Mouse (Mus musculus) left cerebral cortex, adult 11 months (tissue): ENCODE results near the gene Ppp2r5c.

ENCODE experiments used
- DNase-seq: peaks from one replicate; pipeline ENCODE4 v3.0.0; 2022; ENCODE audit warnings: low spot score

Gene Ppp2r5c

DNA sequence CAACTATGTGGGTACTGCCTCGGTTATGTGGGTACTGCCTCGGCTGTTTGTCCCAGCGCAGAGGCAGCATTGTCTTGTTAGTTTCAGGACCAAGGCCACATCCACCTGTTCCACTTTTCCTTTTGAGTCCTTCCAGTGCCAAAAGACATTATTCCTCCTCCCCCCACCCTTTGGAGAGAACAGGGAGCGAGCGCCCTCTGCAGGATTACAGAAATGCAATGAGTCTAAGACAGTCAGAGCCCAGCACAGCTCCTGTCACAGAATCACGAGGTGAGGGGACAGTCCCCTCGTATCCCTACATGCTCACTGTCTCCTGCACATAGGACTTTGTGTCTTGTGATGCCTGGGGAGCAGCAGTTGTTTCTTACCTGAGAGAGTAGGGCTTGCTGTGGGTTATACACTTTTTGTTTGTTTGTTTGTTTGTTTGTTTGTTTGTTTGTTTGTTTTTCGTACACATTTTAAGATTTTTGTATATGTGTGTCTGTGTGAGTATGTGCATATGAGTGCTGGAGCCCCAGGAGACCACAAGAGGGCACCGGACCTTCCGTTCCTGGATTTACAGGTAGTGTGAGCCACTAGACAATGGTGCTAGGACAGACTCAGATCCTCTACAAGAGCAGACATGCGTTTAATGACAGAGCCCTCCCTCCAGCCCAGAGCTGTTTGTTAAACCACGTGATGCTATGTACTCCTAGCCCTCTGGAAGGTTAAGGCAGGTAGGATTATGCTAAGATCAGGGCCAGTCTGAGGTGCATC, 43.2 kb downstream of the Ppp2r5c start:
- no peak for DNase-seq

DNA sequence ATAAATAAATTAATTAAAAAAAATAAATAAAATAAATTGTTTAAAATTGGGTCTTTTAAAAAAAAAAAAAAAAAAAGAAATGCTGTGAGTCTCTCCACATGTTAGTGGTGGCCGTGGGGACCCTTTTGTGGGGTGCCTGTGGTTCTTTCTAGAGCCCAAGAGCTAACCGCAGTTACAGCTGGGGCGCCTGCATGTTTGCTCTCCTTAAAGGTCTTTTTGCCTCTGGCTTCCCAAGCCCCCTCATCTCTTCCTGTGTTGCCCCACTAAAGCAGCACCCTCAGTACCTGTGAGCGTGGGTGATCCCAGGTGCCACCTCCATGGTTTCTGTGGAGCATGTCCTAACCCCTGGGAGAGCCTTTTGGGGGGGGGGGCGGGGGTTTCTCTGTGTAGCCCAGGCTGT, 45.5 kb downstream of the Ppp2r5c start:
- no peak for DNase-seq

DNA sequence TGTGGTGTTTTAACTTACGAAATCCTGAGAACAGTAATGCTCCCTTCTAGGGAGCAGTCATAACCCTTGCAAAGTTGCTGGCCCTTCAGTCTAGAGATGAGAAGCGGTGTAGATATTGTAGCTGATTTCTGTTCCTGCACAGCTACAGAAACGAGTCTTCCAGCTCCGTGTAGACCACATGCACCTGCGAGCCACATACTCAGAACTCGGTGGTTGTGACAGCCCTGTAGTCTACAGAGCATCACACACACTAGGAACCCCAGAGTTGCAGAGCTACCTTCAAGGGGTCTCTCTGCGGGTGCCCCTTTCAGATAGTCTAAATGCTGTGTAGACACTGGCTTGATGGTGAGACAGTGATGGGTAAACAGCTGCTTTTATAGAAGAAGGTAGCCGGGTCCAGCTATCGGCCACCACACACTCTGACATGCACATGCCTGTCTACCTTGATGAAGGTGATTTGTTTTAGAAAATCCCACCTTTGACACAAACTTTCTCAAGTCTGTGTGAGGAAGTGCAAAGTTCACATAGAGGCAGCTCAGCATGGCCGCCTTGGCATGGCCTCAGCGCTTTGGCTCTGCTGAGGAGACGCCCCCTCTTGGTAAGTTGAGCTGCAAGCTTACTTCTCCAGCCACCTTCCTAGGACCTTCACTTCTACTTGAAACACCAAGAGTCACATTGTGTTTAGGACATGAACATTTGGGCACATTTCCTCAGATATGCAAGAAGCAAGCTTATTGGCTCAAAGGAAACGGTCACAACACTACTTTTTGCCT, 46.9 kb downstream of the Ppp2r5c start:
- no peak for DNase-seq

DNA sequence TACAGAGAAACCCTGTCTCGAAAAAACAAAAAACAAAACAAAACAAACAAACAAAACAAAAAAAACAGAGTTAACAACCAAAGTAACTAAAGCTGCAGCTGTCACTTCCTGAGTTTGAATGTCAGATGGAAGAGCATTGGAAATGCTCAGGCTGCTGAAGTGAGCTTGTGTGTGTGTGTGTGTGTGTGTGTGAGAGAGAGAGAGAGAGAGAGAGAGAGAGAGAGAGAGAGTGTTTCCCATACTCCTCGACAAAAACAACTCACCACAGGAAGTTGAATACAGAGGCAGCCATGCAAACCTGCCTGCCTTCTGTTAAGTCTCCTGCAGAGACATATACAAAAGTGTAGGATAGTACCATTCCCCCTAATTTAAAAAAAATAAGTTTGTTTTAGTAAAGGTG, 47.9 kb downstream of the Ppp2r5c start:
- no peak for DNase-seq

DNA sequence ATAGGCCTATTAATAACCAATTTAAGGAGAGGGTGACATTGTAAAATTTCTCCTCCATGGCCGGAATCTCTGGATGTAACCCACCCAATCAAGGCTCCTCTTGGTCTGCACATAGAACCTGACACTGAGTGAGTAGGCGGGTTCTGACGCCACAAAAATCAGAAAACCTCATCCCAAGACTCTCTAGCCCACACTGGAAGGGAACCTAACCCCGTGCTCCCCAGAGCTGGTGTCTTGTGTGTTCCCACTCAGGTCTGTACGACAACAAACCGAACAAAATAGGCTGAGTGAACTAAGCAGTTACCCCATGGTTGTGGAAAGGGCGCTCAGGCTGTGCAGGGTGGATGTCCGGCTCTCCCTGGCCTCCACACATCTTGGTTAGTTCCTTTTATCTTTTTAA, 48.3 kb downstream of the Ppp2r5c start:
- no peak for DNase-seq

DNA sequence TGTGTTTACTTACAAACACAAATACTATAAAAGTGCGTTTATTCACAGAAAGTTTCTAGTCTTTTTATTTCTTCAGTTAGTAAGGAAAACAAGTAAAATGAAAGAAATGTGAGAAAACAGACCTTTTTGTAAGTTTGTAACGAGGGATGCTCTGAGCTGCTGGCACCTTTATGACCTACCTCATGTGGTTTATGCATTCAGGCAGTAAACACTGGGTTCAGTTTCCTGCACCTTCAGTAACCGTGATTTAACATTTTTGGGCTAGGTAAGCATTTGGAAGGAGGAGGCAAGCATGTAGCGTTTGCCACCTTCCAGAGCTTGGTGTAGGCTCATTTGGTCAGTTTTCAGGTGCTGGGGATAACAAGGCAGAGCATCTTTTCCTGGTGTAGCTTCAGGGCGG, 49.1 kb downstream of the Ppp2r5c start:
- no peak for DNase-seq

DNA sequence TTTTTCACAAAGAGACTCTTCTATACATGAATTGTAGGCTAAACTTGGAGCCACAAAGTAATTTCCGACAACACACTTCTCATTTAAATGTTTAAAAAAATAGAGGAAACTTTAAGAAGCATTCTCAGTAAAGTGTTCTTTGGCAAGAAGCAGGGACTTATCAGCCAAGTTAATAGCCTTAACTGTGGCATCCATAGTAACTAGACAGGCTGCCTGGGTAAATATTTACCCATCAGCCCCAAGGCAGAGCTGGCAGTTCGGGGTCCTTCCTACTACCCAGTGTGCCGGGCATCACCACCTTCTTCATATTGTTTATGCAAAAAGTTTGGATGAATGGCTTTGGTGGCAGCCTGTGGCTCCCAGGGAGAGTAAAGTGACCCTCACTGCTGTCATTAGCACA, 50.1 kb downstream of the Ppp2r5c start:
- DNase-seq = no peak

DNA sequence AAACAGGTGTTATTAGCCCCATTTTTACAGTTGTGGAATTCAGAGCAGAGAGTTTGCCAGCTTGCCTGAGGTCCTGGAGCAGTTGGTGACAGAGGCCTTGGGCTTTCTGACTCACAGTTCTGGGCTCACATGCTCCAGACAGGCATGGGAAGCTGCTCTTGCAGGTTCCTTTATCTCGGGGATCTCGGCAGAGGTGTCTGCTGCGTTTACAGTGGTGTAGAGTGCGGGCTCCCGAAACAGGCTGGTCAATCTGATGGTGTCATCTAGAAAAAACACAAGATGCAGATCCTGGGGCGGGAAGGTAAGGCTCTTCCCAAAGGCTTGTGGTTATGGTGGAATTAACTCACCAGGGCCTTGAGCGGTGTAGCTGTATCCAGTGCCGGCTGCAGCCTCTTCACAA, 50.6 kb downstream of the Ppp2r5c start:
- no peak for DNase-seq

DNA sequence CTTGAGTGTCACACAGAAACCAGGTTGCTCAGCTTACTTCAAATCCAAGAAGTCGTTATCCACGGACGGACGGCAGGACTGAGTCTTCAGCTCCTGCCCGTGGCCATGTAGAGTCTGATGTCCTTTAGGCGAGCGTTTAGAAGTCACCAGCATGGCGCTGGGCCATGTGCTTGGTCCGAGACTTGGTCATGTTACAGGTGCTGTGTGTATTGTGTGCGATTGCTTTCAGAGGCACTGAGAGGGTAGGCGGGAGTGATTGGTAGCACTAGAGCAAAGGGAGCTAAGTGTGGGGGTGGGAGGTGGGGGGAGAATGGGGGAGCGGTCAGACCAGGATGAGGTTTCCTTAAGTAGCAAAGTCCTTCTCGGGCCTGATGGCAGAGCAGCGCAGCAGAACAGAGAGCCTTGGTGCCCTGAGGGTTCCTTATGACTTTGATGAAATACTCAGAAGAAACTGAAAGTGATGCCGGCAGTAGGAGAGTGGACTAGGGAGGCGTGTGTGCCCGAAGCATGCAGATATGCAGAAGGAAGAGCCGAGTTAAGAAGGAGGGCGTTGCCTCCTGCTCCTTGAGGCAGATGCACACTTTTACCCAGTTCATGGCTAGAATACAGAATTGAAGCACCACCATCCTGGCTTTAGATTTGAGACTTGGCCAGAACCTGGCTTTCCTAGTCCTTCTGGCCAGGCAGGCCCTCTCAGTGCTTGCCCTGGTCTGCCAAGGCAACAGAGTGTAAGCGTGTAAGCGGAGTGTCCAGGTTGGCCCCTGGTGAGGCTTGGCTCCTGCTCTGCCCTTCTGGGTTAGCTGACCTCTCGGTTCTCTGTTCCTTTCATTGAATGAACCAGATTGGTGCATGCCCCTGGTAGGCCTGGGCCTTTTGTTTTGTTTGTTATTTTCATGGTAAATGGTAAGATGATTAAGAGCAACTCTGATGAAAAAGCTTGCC, 51.6 kb downstream of the Ppp2r5c start:
- no peak for DNase-seq

DNA sequence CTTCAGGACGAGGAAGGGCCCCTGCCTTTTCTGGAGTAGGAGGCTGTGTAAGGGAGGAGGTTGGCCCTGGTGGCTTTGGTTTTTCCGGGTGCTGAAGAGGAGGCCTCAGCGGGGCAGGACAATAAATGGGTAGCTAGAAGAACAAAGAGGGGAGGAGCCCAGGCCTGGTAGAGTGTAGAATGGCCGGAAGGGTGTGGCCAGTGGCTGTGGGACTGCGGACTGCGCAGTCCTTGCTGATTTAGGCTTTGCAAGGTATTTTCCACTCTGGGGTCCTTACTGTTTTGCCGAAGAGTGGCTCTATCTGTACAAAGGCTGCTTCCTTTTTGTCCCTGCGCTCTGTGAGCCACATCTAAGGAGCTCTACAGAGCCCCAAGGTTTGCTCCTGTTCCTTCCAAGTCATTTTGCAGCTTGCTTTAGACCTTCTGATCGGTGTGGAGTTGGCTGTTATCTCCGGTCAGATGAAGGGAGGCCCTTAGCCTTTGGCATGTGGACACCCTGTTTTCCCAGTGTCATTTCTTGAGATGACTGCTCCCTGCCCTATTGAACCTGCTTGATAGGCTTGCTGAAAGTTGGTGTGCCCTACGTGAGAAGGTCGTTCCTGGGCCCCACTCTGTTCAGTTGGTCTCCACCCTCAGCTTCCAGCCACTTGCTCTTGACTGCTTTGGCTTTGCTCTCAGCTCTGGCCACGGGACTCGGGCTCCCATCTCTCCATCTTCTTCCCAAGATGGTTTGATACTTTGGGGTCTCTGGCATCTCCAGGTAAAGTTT, 52.5 kb downstream of the Ppp2r5c start:
- no peak for DNase-seq

DNA sequence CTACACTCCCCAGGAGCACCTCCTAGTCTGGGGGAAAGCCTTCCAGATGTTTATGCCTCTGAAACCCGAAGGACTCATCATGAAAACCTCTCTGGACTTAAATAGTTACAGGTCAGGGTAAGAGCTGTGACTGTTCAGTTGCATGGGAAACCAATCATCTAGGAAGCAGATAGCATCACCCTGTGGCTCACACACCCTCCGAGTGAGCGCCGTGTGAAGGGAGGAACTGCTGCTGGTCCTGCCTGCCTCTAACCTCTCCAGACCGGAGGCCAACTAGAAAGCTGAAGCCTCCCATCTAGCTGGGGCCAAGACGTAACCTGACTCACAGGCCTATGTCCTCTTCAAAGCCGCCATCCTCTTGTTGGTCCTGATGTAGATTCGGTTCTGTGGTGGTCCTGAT, 53.2 kb downstream of the Ppp2r5c start:
- no peak for DNase-seq

DNA sequence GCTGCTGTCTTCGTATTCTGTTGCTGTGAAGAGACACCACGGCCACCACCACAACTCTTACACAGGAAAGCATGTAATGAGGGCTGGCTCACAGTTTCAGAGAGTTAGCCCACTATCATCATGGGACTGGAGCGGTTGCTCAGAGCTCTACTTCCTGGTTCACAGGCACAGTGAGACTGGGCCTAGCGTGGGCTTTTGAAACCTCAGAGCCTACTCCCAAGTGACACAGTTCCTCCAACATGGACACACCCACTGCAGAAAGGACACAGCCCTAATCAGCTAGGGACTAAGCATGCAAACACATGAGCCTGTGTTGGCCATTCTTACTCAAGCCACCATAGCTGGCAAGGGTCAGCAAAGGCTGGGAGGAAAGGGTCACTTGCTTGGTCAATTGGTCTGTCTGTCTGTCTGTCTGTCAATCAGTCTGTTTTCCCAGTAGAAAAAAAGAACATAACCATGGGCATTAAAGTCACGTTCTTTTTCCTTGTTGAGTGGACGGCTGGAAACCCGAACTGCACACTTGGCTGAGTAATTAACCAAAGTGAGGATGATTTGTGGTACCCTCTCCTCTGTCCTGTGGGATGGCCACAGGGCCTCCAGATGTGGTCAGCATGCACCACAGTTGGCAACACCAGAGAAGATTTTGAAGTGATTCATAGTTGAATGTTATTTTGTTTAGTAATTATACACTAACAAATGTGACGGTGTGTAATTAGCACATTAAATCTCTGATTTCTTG, 56.7 kb downstream of the Ppp2r5c start:
- DNase-seq = no peak

DNA sequence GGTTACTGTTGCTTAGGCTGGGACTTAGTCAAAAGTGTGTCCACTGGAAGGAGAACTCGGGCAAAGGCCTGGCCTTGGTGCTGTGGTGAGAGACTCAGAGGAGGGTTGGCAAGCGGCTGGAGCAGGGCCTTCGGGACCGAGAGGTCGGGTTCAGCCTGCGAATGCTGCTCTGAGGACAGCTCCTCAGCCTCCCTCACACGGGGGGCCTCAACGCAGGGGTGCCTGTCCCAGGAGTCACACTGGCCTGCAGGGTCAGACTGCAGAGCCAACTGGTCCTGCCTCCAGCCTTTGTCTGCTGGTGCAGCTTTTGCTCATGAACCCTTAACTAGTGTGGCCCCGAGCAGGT, 57.2 kb downstream of the Ppp2r5c start:
- DNase-seq = no peak

DNA sequence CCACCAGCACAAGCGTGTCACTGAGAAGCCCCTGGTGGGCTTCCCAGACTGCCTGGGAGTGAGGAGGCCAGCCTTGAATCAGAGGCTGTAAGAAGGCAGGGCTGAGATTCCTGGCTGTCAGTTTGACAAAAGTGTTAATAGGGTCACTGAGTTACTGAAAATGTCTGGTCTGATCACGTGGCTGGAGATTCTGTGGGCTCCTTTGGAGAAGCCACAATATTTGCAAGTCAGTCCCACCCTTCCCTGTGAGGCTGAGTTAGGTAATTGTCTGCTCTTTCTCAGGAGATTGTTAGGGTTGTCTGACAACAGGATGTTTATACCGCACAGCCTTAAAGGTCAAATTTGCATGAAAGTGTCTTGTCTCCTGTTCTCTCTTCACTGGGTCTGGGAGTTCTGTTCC, 57.9 kb downstream of the Ppp2r5c start:
- no peak for DNase-seq

DNA sequence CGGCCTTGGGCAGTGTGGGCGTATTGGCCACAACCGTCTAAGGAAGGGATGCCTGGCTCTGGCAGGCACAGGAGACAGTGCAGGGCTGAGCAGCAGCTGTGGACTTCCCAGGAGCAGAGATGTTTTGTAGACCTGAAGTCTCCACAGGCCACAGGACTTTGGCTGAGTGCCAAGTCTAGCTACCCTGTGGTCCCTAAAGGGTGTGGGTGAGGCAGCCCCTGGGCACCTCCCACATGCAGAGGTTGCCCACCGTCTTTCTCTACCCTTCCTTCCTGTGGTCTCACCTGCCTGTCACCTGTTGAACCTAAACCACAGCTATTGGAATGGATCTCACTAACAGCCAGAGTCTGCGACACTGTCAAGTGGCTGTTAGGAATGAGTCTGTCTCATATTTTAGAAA, 59.1 kb downstream of the Ppp2r5c start:
- no peak for DNase-seq

DNA sequence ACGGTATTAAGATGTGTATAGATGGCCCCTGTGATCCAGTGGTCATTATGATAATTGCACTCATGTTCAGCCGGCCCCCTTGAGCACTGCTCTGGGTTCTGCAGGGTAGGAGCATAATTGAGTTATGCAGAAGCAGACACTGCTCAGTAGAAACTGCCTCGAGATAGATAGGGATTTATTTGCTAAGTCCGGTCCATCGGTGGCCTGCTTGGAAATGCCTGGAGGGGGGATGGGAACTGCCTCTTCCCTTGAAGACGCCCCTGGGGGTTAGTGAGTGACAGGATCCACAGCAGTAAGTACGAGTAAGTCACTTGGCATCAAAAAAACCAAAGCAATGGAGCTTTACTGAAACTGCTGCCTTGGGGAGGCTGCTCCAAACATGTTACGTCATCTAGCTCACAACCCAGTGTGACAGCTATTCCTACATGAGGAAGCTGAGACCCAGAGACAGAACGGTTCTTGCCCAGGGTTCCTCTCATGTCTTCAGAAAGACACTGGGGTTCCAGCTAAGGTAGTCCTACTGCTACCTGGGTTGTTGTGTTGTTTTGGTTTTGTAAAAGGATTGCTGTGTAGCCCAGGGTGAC, 60.9 kb downstream of the Ppp2r5c start:
- no peak for DNase-seq

DNA sequence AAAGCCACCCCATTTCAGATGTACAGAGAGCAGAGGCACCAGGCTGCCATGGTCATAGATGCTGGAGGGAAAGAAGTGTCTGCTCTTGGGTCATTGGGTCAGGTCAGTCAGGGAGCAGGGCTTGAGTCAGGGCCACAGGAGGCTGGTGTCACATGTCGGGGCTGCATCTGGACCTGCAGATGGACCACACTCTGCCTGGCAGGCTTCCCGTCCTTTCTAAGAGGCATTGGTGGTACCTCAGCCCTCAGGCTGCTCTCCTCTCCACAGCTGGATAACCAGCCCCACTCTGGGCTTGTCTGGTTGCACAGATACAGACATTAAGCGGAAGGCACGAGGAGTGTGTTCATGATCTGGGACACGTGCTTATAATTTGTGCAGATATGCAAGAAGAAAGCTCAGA, 61.8 kb downstream of the Ppp2r5c start:
- DNase-seq = no peak

DNA sequence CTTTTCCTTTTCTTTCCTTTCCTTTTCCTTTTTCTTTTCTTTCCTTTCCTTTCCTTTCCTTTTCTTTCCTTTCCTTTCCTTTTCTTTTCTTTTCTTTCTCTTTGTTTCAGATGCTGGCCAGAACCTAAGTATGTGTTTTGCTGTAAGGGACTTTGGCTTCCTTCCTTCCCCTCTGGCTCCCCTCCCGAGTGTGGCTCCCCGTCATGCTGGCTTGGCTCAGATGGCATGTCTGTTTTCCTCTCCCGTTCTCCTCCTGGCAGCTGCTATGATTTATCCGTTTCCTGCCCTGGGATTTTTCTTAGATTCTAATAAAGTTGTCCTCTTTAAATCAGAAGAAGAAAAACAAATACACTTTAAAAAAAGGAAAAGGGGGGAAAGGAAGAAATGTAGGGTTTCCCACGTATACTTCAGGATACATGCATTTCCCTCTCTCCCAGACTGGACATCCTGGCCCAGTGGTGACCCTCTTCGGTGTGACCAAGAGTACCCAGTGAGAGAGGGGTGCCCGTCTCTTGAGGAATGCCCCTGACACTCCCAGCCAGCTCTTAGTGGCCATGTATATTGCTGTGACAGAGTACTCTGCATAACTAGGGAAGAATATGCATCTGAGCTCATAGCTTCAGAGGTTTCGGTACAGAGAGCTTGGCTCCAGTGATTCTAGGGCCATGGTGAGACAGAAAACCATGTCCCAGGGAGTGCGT, 63.4 kb downstream of the Ppp2r5c start:
- DNase-seq = no peak

DNA sequence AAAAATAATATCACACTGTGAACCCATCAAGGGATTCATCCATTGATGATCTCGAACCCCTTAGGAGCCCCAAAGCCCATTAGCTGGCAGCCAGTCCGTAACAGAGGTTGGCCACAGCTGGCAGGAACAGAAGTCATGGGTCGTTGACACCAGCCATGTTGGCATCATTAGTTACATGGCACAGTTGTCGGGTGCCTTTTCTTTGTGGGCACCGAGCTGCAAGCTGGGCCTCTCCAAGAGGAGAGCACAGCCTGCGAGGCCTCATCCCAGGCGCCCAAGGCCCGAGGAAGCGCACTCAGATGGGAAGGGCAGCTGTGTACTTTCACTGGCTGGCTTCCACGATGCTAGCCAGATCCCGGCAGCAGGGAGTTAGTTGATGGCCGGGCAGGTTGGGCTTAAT, 64.3 kb downstream of the Ppp2r5c start:
- DNase-seq = no peak

DNA sequence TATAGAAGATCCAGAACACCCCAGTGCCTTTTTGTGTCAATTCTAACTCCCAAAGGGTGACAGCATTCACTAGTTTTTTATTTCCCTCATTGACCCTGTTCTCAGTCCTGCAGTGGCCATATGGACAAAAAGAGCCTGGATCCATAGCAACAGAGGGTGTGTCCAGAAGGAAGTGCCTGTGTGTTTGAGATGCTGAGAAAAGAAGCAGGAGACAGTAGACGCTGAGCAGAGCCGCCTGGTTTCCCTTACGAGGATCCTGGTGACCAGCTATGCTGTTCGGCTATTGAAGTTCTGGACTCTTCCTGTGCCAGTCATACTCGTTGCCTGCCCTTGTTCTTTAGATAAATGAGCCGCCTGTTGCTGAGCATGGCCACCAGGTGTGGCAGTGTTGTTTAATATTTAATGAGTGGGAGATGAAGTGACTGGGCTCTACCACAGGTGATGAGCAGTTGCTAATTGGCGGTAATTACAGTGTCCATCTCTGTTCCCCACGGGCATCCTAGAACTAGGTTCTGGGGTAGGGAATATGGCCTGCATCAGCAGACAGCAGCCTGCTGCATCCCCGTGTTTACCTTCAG, 65.0 kb downstream of the Ppp2r5c start:
- DNase-seq = no peak
